Mouse (Mus musculus): ENCODE results near the gene Pign.

The Pign gene

GRCm38 (mm10) chr1:105663171-105663961 lies at the start of gene Pign, which contains the start of gene Relch:
Gene Pign, minus strand, starts transcription at chr1:105663677.
Gene Relch, plus strand, starts transcription at chr1:105663861.
- peak; percentile 100 for DNase-seq

- DNase-seq = no peak
These were observed 49.3 kb upstream of the Pign start for GRCm38 (mm10) chr1:105712822-105713221.

- peak; percentile 10 for DNase-seq
These were observed 47.8 kb upstream of the Pign start for GRCm38 (mm10) chr1:105711227-105711626.

- DNase-seq = no peak
These were observed 45.9 kb upstream of the Pign start for GRCm38 (mm10) chr1:105709415-105709814.

- no peak for DNase-seq
These were observed 37.6 kb upstream of the Pign start for GRCm38 (mm10) chr1:105700984-105701530.

- no peak for DNase-seq
These were observed 32.1 kb upstream of the Pign start for GRCm38 (mm10) chr1:105695581-105695980.

GRCm38 (mm10) chr1:105685501-105685900 lies 22.0 kb upstream of the Pign start:
- no peak for DNase-seq

GRCm38 (mm10) chr1:105680587-105680986 lies 17.1 kb upstream of the Pign start:
- DNase-seq = peak; percentile 27

- DNase-seq = no peak
These were observed 11.3 kb upstream of the Pign start for GRCm38 (mm10) chr1:105674763-105675162.

- DNase-seq = no peak
These were observed 6.2 kb upstream of the Pign start for GRCm38 (mm10) chr1:105669700-105670099.

GRCm38 (mm10) chr1:105663962-105664812 lies 710 bp upstream of the Pign start:
- peak; percentile 47 for DNase-seq

GRCm38 (mm10) chr1:105662820-105663170 lies 682 bp downstream of the Pign start:
- no peak for DNase-seq

GRCm38 (mm10) chr1:105660015-105660414 lies 3.5 kb downstream of the Pign start:
- no peak for DNase-seq

- no peak for DNase-seq
These were observed 9.5 kb downstream of the Pign start for GRCm38 (mm10) chr1:105653981-105654380.

GRCm38 (mm10) chr1:105650650-105651049 lies 12.8 kb downstream of the Pign start:
- DNase-seq = no peak

GRCm38 (mm10) chr1:105644093-105644492 lies 19.4 kb downstream of the Pign start:
- DNase-seq = no peak

GRCm38 (mm10) chr1:105630481-105630880 lies 33.0 kb downstream of the Pign start:
- DNase-seq = no peak

- DNase-seq = no peak
These were observed 73.8 kb downstream of the Pign start for GRCm38 (mm10) chr1:105589673-105590072.

GRCm38 (mm10) chr1:105588697-105589096 lies 74.8 kb downstream of the Pign start:
- DNase-seq = no peak

GRCm38 (mm10) chr1:105582800-105583199 lies 80.7 kb downstream of the Pign start:
- no peak for DNase-seq

- no peak for DNase-seq
These were observed 82.6 kb downstream of the Pign start for GRCm38 (mm10) chr1:105580909-105581308.

GRCm38 (mm10) chr1:105566051-105566450 lies 97.4 kb downstream of the Pign start:
- DNase-seq = no peak

- no peak for DNase-seq
These were observed 99.2 kb downstream of the Pign start for GRCm38 (mm10) chr1:105564289-105564688.

- no peak for DNase-seq
These were observed 99.7 kb downstream of the Pign start for GRCm38 (mm10) chr1:105563821-105564220.
